Mouse (Mus musculus): ENCODE measurements at regions not wholly inside any gene's neighbourhood (a gene's known extent, or its start where the extent isn't known, plus 50 kb on each side); places are given as distances from the start of the nearest gene placed in this dataset.

DNA sequence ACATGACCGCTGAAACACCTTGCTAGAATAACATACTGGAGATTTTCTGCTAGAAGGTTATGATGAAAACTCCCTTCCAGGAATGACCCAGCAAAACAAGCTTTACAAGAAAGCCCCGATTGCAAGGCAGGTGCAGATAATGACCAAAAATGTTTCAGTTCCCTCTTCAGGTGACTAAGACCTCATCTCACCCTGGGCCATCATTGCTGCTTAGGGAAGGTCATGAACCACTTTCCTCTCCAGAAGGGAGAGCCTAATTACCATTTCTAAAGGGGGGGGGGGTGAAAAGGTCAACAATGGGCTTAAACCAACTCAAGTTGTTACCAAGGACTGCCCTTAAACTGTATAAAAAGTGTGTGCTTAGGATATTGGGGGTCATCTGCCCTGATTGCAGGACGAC, 59.8 kb upstream of the Speer4c start:
- Histone ChIP-seq H3K27me3 (ENCODE audit: control insufficient read depth, insufficient read depth, low read length) (no peaks in the 10 kb centered on the region), H3K9me3 (replicated peaks; ENCODE audit: control insufficient read depth, low read length) (no peaks in the 10 kb centered on the region), H3K4me2 (ENCODE audit: low read depth, low read length) (no peak overlapping the region), H3K4me1 (ENCODE audit: control insufficient read depth, insufficient read depth) (no peaks in the 10 kb centered on the region), H3K4me3 (ENCODE audit: low read depth, low read length) (no peak overlapping the region), H3K27ac (ENCODE audit: low read depth) (no peak overlapping the region), H3K36me3 (replicated peaks; ENCODE audit: control insufficient read depth, insufficient read depth, low read length) (no peaks in the 10 kb centered on the region), H3K9ac (replicated peaks; ENCODE audit: low read depth, low read length) (no peak overlapping the region)
- ATAC-seq (ENCODE audit: insufficient read depth, low read depth): no peak
- no peak for DNase-seq (ENCODE audit: low spot score)
- 54% methylated on average over 3 of the region's 3 CpGs for WGBS
- TF ChIP-seq CTCF (IDR thresholded peaks at IDR 0.05; ENCODE audit: low read depth): no peak
- no peak for TF ChIP-seq EP300 (IDR thresholded peaks at IDR 0.05; ENCODE audit: low read depth)

DNA sequence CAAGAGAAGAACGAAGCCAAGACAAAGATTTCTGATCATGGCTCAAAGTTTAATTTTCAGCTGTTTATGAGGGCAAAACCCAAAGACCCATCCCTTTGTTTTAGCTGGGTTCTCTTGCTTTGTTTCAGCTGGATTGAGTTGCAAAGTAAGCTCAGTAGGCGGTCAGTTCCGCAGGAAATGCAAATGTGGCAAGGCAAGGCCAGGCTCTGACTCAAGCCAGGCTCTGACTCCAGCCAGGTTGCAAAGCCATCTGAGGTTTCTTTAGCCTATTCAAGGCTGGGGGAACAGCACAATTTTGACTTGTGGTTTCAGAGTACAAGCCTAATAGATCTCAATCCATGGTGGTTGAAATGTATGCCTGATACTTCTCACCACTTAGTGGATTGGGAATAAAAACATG, 60.5 kb upstream of the Speer4c start:
- H3K4me3 ChIP-seq (ENCODE audit: low read depth, low read length): no peak overlapping the region
- no peak for ATAC-seq (ENCODE audit: insufficient read depth, low read depth)
- H3K27me3 ChIP-seq (ENCODE audit: control insufficient read depth, insufficient read depth, low read length): no peaks in the 10 kb centered on the region
- WGBS: 33% methylated on average over 3 of the region's 3 CpGs
- H3K4me1 ChIP-seq (ENCODE audit: control insufficient read depth, insufficient read depth): no peaks in the 10 kb centered on the region
- H3K4me2 ChIP-seq (ENCODE audit: low read depth, low read length): no peak overlapping the region
- TF ChIP-seq CTCF (IDR thresholded peaks at IDR 0.05; ENCODE audit: low read depth) (no peak), EP300 (IDR thresholded peaks at IDR 0.05; ENCODE audit: low read depth) (no peak)
- DNase-seq (ENCODE audit: low spot score): no peak
- no peaks in the 10 kb centered on the region for H3K36me3 ChIP-seq (replicated peaks; ENCODE audit: control insufficient read depth, insufficient read depth, low read length)
- no peak overlapping the region for H3K27ac ChIP-seq (ENCODE audit: low read depth)
- no peaks in the 10 kb centered on the region for H3K9me3 ChIP-seq (replicated peaks; ENCODE audit: control insufficient read depth, low read length)
- no peak overlapping the region for H3K9ac ChIP-seq (replicated peaks; ENCODE audit: low read depth, low read length)

DNA sequence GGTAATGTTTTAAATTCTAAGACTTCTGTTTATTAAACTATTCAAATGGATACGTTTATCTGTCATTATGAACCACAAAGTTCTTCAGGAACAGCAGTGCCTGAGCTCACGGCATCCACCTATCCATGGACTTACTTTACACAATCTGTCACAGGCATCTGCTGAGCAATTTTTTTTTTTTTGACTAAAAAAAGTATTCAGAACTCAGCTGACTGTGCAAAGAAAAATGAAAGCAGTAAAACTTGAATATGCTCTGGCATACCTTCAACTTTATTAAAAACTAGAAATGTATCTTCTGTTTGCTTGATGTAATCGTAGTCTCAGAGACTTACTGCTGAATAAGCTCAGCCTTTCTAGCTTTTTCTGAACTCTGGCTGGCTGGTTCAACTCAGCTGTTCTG, 62.0 kb upstream of the Speer4c start:
- H3K4me2 ChIP-seq (ENCODE audit: low read depth, low read length): no peak overlapping the region
- H3K27me3 ChIP-seq (ENCODE audit: control insufficient read depth, insufficient read depth, low read length): no peaks in the 10 kb centered on the region
- no peak overlapping the region for H3K9ac ChIP-seq (replicated peaks; ENCODE audit: low read depth, low read length)
- H3K4me3 ChIP-seq (ENCODE audit: low read depth, low read length): no peak overlapping the region
- TF ChIP-seq EP300 (IDR thresholded peaks at IDR 0.05; ENCODE audit: low read depth) (no peak), CTCF (IDR thresholded peaks at IDR 0.05; ENCODE audit: low read depth) (no peak)
- ATAC-seq (ENCODE audit: insufficient read depth, low read depth): no peak
- H3K36me3 ChIP-seq (replicated peaks; ENCODE audit: control insufficient read depth, insufficient read depth, low read length): no peaks in the 10 kb centered on the region
- no peaks in the 10 kb centered on the region for H3K4me1 ChIP-seq (ENCODE audit: control insufficient read depth, insufficient read depth)
- DNase-seq (ENCODE audit: low spot score): no peak
- H3K27ac ChIP-seq (ENCODE audit: low read depth): no peak overlapping the region
- H3K9me3 ChIP-seq (replicated peaks; ENCODE audit: control insufficient read depth, low read length): no peaks in the 10 kb centered on the region
- WGBS: 80% methylated on average over 3 of the region's 3 CpGs

DNA sequence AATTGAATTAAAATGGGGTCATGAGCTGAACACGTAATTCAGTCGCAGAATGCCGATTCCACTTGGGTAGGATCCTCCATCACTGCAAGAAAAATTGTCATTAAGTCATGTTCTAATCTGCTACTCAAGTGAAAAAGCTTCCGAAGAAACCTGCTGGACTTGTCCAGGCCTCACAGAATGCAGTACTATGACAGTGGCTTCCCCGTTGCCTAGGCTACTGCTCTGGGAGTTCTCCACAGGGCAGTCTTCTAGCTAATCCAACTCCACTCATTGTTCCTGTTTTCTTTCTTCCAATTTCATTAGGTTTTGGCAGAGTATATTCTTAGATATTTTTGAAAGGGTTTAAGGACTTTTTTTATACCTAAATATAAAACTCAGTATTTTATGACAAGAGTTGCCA, 89.5 kb upstream of the Speer4c start:
- 83% methylated on average over 5 of the region's 5 CpGs for WGBS
- ATAC-seq (ENCODE audit: insufficient read depth, low read depth) (no peak), DNase-seq (ENCODE audit: low spot score) (no peak)
- Histone ChIP-seq H3K27ac (ENCODE audit: low read depth) (no peak overlapping the region), H3K9ac (replicated peaks; ENCODE audit: low read depth, low read length) (no peak overlapping the region), H3K27me3 (ENCODE audit: control insufficient read depth, insufficient read depth, low read length) (no peaks in the 10 kb centered on the region), H3K36me3 (replicated peaks; ENCODE audit: control insufficient read depth, insufficient read depth, low read length) (no peaks in the 10 kb centered on the region), H3K4me1 (ENCODE audit: control insufficient read depth, insufficient read depth) (no peaks in the 10 kb centered on the region), H3K4me2 (ENCODE audit: low read depth, low read length) (no peak overlapping the region), H3K4me3 (ENCODE audit: low read depth, low read length) (no peak overlapping the region), H3K9me3 (replicated peaks; ENCODE audit: control insufficient read depth, low read length) (no peaks in the 10 kb centered on the region)
- TF ChIP-seq CTCF (IDR thresholded peaks at IDR 0.05; ENCODE audit: low read depth) (no peak), EP300 (IDR thresholded peaks at IDR 0.05; ENCODE audit: low read depth) (no peak)

DNA sequence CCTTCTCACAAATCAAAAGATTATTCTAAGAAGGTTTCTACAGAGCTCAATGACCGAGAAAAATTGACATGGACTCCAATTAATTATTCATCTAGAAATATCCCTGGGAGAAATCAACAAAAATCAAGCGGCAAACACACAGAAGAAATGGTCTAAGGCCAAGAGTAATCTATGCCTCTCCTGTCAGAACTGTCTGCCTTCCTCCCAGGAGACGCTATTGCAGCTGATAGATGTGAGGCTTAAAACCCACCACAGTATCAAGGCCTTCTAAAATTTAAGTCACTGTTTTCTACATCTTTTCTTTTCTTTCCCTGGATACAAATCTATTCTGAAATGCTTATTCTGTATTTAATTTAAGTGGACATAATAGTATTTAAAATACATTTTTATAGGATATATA, 102.8 kb upstream of the Speer4c start:
- no peaks in the 10 kb centered on the region for H3K27me3 ChIP-seq (ENCODE audit: control insufficient read depth, insufficient read depth, low read length)
- no peaks in the 10 kb centered on the region for H3K9me3 ChIP-seq (replicated peaks; ENCODE audit: control insufficient read depth, low read length)
- no peaks in the 10 kb centered on the region for H3K36me3 ChIP-seq (replicated peaks; ENCODE audit: control insufficient read depth, insufficient read depth, low read length)
- H3K4me3 ChIP-seq (ENCODE audit: low read depth, low read length): no peak overlapping the region
- H3K4me2 ChIP-seq (ENCODE audit: low read depth, low read length): no peak overlapping the region
- DNase-seq (ENCODE audit: low spot score) (no peak), ATAC-seq (ENCODE audit: insufficient read depth, low read depth) (no peak)
- no peaks in the 10 kb centered on the region for H3K4me1 ChIP-seq (ENCODE audit: control insufficient read depth, insufficient read depth)
- H3K9ac ChIP-seq (replicated peaks; ENCODE audit: low read depth, low read length): no peak overlapping the region
- 69% methylated on average over 3 of the region's 3 CpGs for WGBS
- TF ChIP-seq EP300 (IDR thresholded peaks at IDR 0.05; ENCODE audit: low read depth) (no peak), CTCF (IDR thresholded peaks at IDR 0.05; ENCODE audit: low read depth) (no peak)
- H3K27ac ChIP-seq (ENCODE audit: low read depth): no peak overlapping the region

DNA sequence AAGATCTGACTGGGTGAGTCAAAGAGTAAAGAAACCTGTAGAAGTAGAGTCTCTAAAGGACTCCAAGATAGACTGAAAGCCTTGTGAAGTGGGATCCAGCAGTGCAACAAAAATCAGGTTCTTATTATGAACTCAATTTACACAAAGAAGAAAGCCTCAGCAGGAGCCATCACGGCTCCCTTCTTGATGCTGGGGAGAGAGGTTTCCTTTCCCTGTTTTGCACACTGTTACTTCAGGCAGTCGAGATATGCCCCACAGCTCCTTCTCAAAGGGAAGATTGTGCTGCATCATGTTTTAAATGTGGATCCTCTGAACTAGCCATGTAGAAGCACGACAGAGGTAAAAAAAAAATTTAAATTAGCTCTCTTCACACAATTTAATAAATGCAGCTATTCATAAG, 103.3 kb upstream of the Speer4c start:
- H3K9ac ChIP-seq (replicated peaks; ENCODE audit: low read depth, low read length): no peak overlapping the region
- H3K4me3 ChIP-seq (ENCODE audit: low read depth, low read length): no peak overlapping the region
- H3K9me3 ChIP-seq (replicated peaks; ENCODE audit: control insufficient read depth, low read length): no peaks in the 10 kb centered on the region
- no peak overlapping the region for H3K4me2 ChIP-seq (ENCODE audit: low read depth, low read length)
- TF ChIP-seq CTCF (IDR thresholded peaks at IDR 0.05; ENCODE audit: low read depth) (no peak), EP300 (IDR thresholded peaks at IDR 0.05; ENCODE audit: low read depth) (no peak)
- no peaks in the 10 kb centered on the region for H3K27me3 ChIP-seq (ENCODE audit: control insufficient read depth, insufficient read depth, low read length)
- no peaks in the 10 kb centered on the region for H3K36me3 ChIP-seq (replicated peaks; ENCODE audit: control insufficient read depth, insufficient read depth, low read length)
- DNase-seq (ENCODE audit: low spot score): no peak
- no peak overlapping the region for H3K27ac ChIP-seq (ENCODE audit: low read depth)
- ATAC-seq (ENCODE audit: insufficient read depth, low read depth): no peak
- no peaks in the 10 kb centered on the region for H3K4me1 ChIP-seq (ENCODE audit: control insufficient read depth, insufficient read depth)
- 56% methylated on average over 3 of the region's 3 CpGs for WGBS
